Mouse (Mus musculus) thymus, adult 2 months (tissue): ENCODE results near the gene Lpar3.

Experiments used
- CTCF ChIP-seq: fragments of 200-500 bp; IDR thresholded peaks from 2 replicates; pipeline ENCODE4 v1.5.1; 2012; ENCODE audit warnings: mild to moderate bottlenecking, control low read depth, low read length, moderate library complexity, borderline replicate concordance; ENCODE audit not compliant: control insufficient read depth, poor library complexity, insufficient read depth; ENCODE audit errors: extremely low read depth
- POLR2A ChIP-seq: fragments of 200-500 bp; IDR thresholded peaks from 2 replicates; pipeline ENCODE4 v1.6.1; 2012; ENCODE audit warnings: mild to moderate bottlenecking, low read length, control low read depth, moderate library complexity; ENCODE audit not compliant: control insufficient read depth, poor library complexity, insufficient read depth; ENCODE audit errors: extremely low read depth

DNA sequence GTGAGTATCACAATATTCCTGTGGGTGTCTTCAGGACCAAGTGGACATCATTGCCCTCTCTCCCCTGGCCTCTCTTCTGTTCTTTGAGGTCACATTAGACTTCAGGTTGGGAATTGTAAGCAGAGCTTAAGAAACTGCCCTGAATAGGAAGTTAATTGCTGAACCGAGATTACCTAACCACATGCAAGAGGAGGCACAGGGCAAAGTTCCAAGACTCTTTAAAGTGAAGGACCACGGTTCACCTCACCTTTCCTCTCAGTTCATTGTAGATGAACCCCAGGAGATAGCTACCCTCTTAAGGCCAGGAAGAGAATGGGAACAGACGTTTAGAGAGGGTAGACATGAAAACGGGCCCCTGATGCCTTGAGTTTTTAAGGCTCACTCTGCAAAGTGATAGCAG, 3.5 kb downstream of the Lpar3 start:
- TF ChIP-seq CTCF, result no peak
- no peak for TF ChIP-seq POLR2A
